Mouse (Mus musculus) myocyte (in vitro differentiated cells): ENCODE measurements around the gene Gm49336.

Source experiments
- E2F4 ChIP-seq: IDR thresholded peaks from one replicate; pipeline ENCODE4 v1.6.1; 2011; ENCODE audit warnings: mild to moderate bottlenecking, control low read depth, moderate library complexity; ENCODE audit not compliant: insufficient read depth
- POLR2A ChIP-seq: IDR thresholded peaks from one replicate; pipeline ENCODE4 v1.6.1; 2011; ENCODE audit warnings: low read depth, mild to moderate bottlenecking, control low read depth, moderate library complexity; ENCODE audit not compliant: insufficient read length
- SRF ChIP-seq: IDR thresholded peaks from one replicate; pipeline ENCODE4 v1.6.1; 2011; ENCODE audit warnings: low read depth; ENCODE audit not compliant: control insufficient read depth, insufficient read length
- TCF12 ChIP-seq: IDR thresholded peaks from one replicate; pipeline ENCODE4 v1.6.1; 2011; ENCODE audit warnings: mild to moderate bottlenecking, control low read depth; ENCODE audit not compliant: poor library complexity, insufficient read depth, severe bottlenecking
- USF1 ChIP-seq: IDR thresholded peaks from one replicate; pipeline ENCODE4 v1.6.1; 2011; ENCODE audit warnings: low read depth, mild to moderate bottlenecking, control low read depth, moderate library complexity

DNA sequence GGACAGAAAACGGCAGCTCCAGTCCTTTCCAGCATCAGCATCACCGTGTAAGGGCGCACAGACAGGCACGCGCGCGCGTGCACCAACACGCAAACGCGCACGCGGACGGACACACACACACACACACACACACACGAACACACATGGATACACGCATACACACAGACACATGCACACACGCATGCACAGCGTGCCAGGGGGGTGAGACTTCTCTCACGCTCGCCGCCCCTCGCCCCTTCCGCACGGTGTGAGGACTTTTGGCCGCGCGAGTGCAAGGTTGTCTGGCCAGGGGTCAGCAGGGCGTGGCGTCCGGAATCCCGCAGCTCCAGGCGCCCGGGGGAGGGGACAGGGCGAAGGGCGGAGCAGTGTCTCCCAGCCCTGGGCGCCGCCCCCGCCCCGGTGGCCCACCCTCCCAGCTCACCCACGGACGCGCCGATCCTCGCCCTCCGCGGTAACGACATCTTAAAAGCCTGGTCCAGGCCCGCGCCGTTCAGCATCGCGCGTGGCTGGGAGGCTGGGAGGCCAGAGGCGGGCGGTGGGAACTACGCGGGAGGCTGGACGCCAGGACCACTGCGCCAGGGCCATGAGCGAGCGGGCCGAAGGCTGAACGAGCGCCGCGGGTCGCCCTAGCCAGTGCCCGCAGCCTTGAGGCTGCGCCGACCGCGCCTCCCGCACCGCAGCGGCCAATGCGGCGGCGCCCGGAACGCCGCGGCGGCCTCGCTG, 74.3 kb downstream of the Gm49336 start:
- TF ChIP-seq USF1 (no peak), E2F4 (no peak), SRF (no peak), TCF12 (no peak), POLR2A (no peak)
